Mouse (Mus musculus) G1E-ER4 (cell line): ENCODE data around the gene Tdo2. TPM values are rescaled to one million over a fixed set of nuclear protein-coding genes. Genes with fewer than 3 reads are reported as not detected.

Experiments used
- GATA1 ChIP-seq: IDR thresholded peaks from one replicate; pipeline ENCODE4 v1.8.0; 2012; ENCODE audit warnings: low read length, inconsistent platforms
- polyA plus RNA-seq: library from polyadenylated mRNA; stranded (reverse); fragments of >175 nt; gene quantifications from 2 replicates; pipeline ENCODE4 v1.2.3, GENCODE M21; 2012

The Tdo2 gene
- not detected in 2 replicates for polyA plus RNA-seq

DNA sequence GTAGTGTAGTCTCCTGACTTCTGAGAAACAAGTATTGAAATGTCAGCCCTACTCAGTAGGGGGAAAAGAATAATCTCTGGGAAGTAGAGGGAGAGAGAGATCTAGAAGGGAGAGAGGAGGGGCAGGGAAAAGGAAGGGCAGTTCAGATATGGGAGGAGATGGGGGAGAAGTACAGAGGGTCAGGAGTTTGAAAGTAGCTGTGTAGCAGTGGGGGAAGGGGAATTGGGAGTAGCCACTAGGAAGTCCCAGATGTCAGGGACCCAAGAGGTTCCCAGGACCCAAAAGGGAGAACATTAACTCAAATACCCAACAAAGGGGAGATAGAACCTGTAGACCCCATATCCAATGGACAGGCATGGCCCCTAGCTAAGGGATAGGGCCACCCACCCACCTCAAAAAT is at the start of gene Tdo2:
Tdo2 (minus strand) TSS at position 101 of the 400 bp plus-strand sequence.
- TF ChIP-seq GATA1 = no peak

DNA sequence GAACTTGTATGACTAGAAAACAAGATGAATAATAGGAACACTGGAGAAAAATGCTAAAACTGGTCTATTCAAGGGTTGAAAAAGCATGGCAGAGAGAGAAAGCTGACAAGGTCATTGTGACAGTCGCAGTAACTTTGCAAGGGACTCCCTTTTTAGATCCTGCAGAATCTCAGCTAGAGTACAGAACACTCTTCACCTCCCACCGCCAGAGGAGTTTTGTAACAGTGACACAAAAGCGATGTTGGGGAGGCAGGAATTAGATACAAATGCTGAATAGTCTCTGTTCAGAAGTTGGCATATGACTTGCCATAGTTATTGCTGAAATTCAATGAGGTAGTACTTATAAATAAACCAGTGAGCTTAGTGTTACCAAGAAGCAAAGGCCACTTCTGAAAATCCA is 47.1 kb upstream of the Tdo2 start:
- no peak for TF ChIP-seq GATA1

DNA sequence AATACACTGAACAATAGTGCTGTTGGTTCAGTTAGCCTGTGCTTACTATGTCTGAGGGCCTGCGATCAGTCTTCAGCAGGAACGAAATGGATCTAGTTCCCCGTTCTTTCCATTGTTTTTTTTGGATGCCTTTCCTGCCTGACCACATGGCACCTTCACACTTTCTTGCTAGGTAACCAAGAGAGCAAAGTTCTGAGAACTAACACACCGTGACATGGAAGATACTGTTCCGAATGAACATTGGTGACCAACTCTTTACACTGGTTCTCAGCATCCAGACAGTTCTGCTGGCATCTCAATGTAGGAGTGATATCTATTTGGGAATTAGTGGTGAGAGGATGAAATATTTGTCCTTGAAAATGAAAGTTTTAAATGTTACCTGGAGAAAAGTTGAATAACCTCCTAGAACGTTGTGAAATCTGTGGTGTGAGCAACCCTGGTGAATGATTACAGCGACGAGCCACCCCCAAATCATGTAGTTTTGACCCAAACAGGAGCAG is 46.5 kb upstream of the Tdo2 start:
- no peak for TF ChIP-seq GATA1

DNA sequence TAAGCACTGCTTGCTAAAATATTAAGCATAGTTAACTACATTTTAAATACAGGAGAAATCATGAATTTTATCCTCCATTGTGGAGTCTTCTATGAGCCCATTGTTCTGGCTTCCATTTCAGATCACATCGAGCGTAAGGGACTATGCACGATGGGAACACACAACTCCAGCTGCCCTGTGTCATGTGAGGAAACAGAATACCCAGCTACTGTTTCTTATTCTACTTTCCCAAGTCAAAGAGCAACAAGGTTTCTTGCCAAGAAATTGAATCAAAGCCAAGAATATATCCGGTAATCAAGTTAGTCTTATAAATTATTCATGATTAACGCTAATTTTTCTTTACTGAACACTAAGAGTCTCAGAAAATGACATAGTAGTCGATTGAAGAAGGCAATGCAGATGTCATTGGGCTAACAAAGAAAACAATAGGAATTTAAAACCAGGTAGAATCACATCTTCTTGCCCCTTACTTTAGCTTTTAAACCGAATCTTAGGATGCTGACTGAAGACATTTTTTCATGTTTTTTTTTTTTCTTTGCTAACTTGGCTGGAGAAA is 38.2 kb upstream of the Tdo2 start:
- TF ChIP-seq GATA1 = no peak

DNA sequence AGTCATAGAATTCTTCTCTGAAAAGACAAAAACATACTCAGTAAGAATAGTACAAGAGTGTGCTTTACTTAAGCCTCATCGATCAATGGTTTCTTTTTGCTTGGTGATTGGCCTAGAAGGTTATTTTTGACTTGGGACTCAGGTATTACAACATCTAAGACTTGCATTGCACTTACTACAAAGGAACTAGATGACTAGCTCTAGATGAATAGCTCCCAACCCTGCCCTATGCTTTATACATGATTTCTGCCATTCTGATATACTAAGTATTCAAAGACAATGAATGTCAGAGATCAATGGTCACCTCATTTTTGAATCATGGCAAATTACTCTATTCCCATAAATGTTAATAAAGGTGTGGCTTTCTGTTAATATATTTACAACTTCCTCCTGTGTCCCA is 31.0 kb upstream of the Tdo2 start:
- no peak for TF ChIP-seq GATA1

DNA sequence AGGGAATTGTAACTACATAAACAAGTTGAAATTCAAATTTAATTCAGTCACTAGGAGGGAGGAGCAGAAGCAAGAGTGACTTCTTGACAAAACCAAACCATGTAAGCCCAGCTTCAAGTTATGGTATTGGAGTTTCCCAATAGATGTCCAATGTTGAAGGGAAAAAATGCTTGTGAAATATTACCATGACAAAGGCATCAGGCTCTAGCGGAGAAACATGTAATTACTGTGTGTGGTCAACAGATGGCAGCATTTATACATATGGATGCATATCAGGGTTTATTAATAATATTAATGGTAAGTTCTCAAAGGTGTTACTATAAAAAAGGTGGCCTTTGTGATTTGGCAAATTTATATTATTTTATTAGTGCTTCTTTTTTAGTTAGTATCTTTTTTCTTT is 20.0 kb upstream of the Tdo2 start:
- TF ChIP-seq GATA1 = no peak

DNA sequence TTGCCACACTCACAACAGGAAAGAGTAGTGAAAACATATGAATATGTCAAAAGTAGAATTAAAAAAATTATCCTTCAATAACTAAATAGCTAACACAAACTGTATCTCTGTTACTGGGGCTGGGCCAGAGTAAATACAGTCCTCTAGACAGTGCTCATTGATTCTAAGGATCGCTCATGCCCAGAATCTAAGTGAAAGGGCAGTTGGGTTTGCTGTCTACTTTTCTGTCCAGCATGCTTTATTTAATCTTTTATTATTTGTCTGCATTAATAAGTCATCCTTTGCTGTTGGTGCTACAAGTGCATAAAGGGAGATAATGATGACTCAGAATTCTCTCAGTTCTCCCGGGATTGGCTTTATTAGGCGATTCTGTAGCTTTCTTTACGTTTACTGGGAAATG is 19.4 kb upstream of the Tdo2 start:
- no peak for TF ChIP-seq GATA1

DNA sequence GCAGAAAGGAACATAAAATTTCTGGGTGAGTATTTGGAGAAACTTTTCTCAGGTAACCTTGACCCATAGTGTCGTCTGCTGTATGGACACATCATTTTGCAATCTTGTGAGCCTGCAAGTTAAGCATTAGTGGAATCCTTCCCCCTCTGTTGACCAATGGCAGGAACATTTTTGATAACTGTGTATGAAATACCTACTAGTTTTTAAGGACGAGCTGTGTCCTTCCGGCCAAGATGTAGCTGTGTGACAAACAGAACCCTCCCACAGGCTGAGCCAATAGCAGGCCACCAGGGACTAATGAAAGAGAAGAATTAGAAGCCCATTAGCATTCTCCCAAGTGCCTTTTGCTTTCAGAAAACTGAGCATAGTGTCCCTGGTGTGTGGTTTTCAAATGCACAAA is 14.5 kb upstream of the Tdo2 start:
- no peak for TF ChIP-seq GATA1

DNA sequence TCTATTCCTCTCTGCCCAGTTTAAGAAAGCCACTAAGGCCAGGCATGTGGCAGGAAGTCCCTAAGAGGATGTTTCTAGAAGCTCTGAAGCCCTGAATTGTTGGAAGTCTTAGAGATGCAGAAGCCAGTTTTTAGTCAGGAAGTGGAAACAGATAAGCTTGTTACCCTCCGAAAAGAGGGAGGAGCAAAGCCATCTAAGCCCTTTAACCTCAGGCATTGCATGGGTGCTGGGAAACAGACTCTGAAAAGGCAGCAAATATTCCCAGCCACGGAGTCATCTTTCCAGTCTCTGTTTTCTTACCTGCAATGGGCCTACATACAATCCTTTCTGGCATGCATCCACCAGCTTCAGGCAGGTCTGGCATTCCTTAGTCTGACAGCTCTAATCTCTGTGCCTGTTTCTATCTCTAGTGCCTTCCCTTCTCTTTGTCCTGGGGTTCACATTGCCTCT is 13.7 kb upstream of the Tdo2 start:
- no peak for TF ChIP-seq GATA1

DNA sequence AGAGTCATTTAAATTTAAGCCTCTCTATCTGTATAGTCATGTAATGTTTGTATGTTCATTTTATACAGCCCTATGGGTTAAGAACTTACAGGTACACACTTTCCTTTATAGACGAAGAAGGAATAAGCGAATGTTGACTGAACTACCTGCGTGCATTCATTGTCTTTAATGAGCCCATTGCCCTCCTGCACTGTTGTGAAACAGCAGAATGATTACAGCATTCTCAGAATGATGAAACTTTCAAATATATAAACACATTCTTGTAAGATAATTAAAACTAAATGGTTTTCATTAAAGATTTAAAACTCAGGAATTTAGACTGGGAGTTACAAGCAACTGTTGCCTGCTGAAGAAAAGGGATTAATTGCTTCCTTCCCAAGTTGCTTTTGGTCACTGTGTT is 11.6 kb upstream of the Tdo2 start:
- no peak for TF ChIP-seq GATA1

DNA sequence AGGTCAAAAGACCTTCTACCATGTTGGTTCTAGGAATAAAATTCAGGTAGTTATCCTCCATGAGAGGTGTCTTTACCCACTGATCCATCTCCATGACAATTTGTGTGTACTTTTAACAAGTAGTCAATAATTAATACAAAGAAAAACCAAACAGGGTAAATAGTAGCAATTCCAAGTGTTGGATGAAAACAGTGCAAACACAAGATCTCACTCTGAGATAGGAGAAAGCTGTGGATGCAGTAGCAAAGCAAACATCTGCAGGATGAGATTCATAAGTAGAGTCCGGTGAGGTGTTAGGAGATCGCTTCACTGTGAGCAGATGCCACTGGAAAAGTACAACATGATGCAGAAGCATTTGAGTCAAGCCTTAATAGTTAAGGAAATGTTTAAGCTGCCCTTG is 10.1 kb upstream of the Tdo2 start:
- TF ChIP-seq GATA1 = no peak

DNA sequence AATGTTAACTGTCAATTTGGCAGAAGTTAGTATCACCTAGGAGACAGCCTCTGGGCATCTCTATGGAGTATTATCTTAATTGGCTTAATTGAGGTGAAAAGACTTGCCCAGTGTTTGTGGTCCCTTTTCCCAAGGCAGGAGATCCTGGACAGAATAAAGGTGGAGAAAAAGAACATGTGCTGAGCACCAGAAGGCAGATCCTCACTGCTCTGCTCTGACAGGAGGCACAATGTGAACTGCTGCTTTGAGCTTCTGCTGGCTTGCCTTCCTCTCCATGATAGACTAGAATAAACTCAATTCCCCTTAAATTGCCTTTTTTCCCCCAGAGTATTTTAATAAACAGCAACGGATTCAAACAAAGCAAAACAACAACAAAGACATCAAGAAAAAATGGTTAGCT is 9.1 kb upstream of the Tdo2 start:
- TF ChIP-seq GATA1 = no peak

DNA sequence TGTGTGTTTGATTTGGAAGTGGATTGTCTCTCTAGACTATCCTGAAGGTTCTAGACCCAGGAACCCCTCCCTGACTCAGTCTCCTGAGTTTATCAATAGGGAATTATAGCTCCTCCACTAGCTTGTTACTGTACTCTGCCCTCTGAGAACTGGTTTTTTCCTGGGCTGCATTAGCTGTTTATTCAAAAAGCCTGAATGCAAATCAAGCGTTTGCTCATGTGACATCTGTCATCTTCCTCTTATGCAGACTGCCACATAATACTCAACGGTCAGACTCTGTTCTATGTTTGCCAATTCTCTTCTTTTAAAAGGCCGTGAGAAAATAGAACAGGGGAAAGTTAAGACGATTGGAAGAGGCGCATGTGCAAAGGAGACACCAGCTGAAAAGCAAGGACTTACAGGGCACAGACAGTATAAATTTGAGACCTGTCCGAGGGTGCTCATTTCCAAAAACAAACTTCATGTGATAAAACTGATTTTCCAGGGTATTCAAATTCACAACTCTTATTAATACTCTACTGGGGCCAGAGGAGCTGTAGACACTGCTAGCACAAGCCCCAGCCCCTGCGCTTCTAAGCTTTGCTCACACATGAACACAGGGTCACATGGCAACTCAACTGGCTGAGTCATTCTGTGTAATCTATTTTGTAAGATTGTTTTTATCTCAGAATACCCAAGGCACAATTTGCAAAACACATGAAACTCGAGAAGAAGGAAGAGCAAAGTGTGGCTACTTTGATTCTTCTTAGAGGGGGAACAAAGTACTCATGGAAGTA is 7.3 kb upstream of the Tdo2 start:
- no peak for TF ChIP-seq GATA1

DNA sequence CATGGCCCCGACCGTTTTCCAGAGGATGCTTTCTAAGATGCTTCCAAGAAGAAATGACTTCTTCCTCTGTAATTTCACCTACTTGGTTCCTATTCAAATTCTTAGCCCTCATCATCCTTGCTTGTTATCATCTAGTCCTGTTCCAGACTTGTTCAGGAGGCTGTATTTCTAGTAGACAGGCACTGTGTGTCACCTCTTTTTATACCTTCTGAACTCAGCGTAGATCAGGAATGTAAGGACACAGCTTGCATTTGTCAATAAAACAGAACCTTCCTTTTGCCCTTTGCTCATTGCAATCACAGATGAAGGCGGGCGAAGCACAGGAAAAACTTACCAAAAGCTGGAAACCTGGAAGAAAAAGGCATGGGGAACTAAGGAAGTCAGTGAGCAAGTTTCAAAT is 6.0 kb upstream of the Tdo2 start, which contains the start of gene Asic5:
Asic5 (plus strand) TSS at position 301 of the 400 bp plus-strand sequence.
- TF ChIP-seq GATA1 = no peak

DNA sequence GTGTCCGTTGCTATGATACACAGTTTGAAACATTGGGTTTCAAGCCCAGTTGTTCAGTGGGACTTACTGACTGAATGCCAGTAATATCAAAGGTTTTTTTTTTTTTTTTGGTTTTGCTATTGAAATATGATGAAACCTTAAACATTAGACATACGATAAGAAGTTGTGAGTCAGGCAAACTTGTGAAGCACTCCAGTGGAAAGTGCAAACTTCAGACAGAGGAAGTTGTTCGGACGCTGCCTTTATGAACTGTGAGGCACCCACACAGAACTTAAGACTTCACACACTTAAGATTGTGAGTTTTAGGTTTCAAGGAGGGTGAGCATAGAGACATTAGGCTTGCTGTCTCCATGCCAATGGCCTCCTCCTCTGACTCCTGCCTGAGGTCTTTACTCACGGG is 5.6 kb upstream of the Tdo2 start:
- TF ChIP-seq GATA1 = no peak

DNA sequence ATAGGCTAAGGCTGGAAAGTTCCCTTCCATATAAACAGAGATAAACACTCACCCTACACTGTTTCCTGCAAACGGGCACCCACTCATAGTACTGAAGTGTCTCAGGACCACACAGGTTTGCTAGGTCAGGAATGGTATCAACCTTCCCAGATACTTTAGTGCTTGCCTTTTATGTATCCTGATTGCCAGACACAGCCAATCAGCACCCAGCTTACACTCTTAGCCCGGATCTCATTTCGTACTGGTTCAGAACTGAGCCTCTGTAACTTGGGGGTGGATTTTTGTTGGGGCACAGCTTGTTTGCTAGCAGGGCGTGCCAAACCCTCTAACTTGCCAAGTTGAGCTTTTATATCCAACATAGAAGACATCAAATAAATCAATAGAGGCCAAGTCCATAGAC is 395 bp downstream of the Tdo2 start:
- TF ChIP-seq GATA1 = no peak

DNA sequence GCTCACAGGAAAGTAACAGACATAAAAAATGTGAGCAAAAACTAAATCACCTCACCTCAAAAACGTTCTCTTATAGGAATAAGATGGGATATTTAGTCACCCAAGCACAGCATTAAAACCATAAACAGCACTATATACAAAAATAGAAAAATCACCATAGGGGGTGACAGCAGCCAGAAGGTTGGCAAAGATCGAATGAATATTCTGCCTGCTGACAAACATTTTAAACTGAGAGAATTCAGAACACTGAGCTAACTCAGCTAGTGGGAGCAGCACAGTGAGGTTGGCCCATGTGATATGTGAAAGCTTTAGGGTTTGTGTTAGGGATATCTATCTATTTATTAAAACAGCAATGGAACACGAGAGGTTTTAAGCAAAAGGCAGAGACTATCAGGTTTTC is 11.4 kb downstream of the Tdo2 start:
- TF ChIP-seq GATA1 = no peak
